Mouse (Mus musculus) adrenal gland, postnatal 36 days (tissue): Measurements from ENCODE around the gene Gclc. TPM values are rescaled to one million over a fixed set of nuclear protein-coding genes. Genes with fewer than 3 reads are reported as not detected.

Source experiments
- total RNA-seq, 2 experiments: library from RNA; stranded (reverse); gene quantifications; 2 replicates each; pipeline ENCODE4 v1.2.3; 2021

The Gclc gene
- total RNA-seq, 2 experiments from 2014 or later: 40.9 to 47.2 TPM

Other genes starting within 250 kb of the Gclc start
- gene Lrrc1, start 209.7 kb upstream of the Gclc start, total RNA-seq: 10 to 100 TPM; 12.8 to 15.1 TPM
- not detected for gene Klhl31, start 118.0 kb upstream of the Gclc start, total RNA-seq
- gene Elovl5, start 162.8 kb downstream of the Gclc start, total RNA-seq: 100 to 1,000 TPM; 613 to 759 TPM